Mouse (Mus musculus): ENCODE results near the gene Creb3. TPM values are rescaled to one million over a fixed set of nuclear protein-coding genes. Genes with fewer than 3 reads are reported as not detected.
"Not testable (repeated sequence)": the region's sequence is repeated elsewhere in the genome, so short reads cannot be mapped to it uniquely, and the experiment has no call there.

Creb3 gene
- total RNA-seq, 2 experiments from 2014 or later: 38.4 to 52.4 TPM

- DNase-seq: peak in 1 of 2 experiments; percentile 12
Observed at GRCm38 (mm10) chr4:43583421-43583820, 21.3 kb downstream of the Creb3 start.

- peak; percentile 36 to 68 for DNase-seq
Observed at GRCm38 (mm10) chr4:43584444-43585416, 22.6 kb downstream of the Creb3 start, which contains the start of gene Msmp. TSS of gene Msmp (minus strand) at chr4:43584494.

DNA sequence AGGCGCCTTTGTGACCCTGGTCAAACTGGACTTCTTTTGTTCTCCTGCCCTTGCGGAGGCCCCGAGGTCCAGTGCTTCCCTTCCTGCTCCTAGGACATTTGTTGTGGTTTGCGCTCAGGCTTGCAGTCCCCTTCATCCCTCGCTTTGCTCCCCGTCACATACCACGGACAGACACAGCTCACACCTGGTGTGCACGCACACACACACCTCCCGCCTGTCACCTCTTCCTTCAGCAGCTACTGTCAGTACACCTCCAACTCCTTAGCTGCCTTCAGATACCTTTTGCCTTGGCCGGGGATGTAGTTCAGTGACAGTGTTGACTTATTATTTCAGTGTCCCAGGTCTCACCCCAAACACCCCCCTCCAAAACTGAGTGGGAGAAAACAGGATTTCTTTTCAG, 23.6 kb downstream of the Creb3 start:
- DNase-seq: no peak

GRCm38 (mm10) chr4:43586411-43586810, 24.3 kb downstream of the Creb3 start:
- DNase-seq: peak; percentile 61 to 86

GRCm38 (mm10) chr4:43587681-43588080, 25.5 kb downstream of the Creb3 start:
- DNase-seq: peak; percentile 30 to 73

GRCm38 (mm10) chr4:43591543-43591942, 29.4 kb downstream of the Creb3 start:
- DNase-seq: no peak

DNA sequence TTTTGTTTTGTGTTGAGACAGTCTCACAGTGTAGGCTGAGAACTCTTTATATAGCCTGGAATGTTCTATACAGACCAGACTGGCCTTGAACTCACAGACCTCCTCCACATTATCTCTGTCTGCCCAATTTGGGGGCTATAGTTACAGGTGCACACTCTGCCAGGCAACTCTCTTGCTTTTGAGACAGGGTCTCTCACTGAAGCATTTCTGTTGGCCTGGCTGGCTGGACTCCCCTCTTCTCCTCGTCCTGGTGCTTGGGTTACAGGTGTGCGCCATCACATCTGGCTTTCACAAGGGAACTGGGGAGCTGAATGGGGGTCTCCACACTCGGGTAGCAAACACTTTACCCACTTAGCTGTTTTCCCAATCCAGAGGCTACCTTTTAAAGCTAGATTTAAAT, 29.8 kb downstream of the Creb3 start:
- no peak for DNase-seq

DNA sequence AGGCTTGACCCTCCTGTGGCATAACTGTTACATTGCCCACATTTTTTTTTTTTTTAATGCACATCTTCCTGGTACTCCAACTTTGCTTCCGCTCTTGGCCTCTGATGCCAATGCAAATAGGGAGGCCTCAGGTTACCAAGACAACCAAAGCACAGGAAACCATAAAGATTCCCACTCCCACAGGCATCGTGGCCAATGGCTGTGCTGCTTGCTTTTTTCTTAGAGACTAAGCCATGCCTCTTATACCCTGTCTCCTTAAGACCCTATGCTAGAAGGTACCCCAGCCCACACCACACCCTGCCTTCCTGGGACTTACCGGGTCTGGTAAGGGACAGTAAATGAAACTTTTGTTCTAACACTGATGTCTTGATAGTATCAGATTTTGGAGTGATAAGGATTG, 31.3 kb downstream of the Creb3 start:
- no peak for DNase-seq

- DNase-seq: not testable (repeated sequence)
Observed at GRCm38 (mm10) chr4:43596597-43596996, 34.5 kb downstream of the Creb3 start.

DNA sequence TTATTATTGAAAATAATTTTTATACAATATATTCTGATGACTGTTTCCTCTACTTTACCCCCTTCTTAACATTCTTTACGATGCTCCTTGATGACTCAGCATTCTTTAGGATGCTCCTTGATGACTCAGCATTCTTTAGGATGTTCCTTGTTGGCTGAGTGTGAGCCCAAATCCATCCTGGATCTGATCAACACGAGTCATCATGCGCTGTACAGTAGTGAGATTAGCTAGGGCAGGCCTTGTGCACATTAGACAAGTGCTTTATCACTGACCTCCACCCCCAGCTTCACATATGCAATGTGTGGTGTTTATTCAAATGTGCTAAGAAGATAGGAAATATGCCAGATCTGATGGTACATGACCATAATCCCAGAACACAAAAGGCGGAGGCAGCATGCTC, 36.1 kb downstream of the Creb3 start:
- DNase-seq: no peak

DNA sequence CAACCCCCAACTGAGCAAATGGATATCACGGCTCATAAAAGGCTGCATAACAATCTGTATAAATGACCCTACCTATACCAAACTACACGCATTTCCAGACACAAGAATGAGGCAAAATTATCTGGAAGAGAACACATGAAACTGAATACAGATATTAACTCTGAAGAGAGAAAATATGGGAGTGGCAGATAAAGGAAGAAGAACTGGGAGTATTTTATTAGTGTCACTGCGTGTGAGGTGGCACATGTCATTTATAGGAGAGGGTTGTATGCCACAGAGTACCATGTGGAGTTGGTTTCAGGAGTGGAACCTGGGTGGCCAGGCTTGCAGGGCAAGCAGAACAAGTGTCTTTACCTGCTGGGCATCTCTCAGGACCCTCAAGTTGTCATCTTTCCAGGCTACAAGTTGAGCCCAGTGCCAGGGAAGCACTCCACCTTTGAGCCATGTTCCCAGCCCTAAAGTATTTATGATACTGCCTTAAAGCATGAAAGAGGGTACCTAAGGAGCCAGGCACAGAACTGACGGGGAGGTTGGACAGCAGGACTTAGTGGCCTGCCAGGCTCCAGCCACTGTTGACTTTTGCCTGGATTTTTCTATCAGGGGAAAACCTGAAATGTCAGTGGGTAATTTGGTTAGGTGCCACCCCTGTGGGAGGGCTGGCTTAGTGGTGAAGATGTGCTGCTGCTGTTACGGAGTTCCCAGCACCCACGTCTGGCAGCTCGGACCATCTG, 36.7 kb downstream of the Creb3 start:
- DNase-seq: no peak

DNA sequence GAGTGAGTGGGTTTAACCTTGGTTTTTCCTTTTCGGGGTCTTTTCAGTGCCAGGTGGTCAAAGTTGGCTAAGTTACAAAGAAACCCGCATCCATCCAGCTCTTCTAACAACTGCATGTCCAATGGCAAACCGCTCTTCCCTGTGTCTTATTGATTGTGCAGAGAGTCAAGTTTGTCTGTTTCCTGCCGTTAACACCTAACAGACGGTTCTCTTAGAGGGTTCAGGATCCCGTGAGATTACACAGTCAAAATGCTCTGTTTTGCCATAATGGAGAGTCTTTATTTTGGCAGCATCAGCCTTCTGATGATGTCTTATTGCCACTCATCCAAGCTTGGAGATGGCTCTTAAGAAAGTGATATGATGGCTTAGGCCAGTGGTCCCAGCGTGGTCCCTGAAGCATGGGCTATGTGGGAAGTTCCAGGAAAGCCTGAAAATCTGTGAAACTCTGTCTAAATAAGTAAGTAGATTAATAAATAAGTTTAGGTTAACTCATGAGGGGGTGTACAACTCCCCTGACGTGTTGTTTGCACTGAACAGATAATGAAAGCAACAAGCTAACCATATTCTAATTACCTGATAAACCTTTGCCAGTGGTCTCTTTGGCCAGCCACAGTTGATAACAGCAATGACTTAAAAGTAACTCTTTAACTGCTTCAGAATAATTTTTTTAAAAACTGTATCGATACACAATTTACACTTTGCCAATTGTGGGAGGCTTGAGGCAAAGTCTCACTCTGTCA, 38.2 kb downstream of the Creb3 start:
- DNase-seq: no peak

DNA sequence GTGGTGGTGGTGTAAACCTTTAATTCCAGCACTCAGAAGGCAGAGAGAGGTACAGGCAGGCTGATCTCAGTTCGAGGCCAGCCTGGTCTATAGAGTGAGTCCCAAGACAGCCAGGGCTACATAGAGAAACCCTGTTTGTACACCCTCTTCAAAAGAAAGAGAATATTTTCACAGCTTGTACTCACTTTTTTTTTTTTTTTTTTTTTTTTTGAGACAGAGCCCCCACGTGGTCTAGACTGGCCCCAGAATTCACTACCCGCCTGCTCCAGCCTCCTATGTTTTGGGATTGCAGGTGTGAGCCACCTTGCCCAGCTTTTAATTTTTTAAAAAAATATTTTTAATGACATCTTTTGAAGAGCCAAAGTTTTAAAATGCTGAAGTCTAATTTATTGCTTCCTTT, 42.0 kb downstream of the Creb3 start:
- DNase-seq: no peak

GRCm38 (mm10) chr4:43604751-43605685, 42.9 kb downstream of the Creb3 start:
- no peak for DNase-seq

DNA sequence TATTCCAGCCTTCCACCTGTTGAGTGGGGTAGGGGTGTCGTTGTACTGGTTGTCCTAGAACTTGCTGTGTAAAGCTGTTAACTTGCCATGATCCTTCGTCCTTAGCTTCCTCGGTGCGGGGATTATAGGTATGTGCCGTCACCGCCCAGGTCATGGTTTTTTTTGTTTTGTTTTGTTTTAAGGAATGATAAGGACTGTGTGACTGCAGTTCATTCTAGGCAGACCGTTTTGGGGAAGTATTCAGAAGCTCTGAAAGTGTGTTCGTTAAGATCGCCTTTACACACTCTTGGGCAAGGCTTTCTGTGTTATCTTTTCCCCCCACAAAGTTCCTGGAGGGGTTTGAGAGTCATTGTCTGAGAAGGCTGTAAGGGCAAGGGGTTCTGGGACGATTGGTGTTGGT, 50.4 kb downstream of the Creb3 start:
- no peak for DNase-seq

DNA sequence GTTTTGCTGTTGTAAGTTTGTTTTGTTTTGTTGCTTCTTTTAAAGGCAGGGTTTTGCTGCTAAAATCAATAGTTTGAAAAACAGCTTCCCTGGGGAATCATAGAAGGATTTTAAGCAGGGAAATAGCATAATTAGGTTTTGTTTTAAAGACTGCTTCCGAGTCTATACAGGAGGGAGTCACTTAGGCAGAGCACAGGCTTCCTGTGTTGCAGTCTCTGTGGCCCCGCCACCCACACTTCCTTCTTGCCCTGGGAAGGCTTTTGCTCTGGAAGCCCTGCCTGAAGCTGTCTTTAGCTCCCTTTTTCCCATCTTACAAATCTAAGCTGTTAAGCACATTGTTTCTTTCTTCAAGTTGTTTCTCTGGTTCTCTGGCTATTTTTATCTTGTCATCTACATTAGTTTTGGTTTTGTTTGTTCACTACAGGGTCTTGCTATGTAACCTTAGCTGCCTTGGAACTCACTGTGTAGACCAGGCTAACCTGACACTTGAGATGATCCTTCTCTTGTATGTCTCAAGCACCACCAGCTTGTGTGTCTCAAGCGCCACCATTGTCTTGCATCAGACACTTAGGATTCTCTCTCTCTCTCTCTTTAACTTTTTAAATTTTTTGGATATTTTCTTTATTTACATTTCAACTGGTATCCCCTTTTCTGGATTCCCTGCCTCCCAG, 51.1 kb downstream of the Creb3 start:
- peak in 1 of 2 experiments; percentile 23 for DNase-seq
